Mouse (Mus musculus) gastrocnemius, postnatal 10 days (tissue): ENCODE results near the gene St5. TPM values are rescaled to one million over a fixed set of nuclear protein-coding genes. Genes with fewer than 3 reads are reported as not detected.
A peak's percentile ranks its signal among the peaks of the same experiment; 100 is the strongest.

ENCODE experiments used
- DNase-seq: peaks from one replicate; pipeline ENCODE4 v3.0.0; 2021; ENCODE audit warnings: mixed read lengths
- total RNA-seq, 2 experiments: library from RNA; stranded (reverse); gene quantifications; 2 replicates each; pipeline ENCODE4 v1.2.3; 2021

Gene St5
- total RNA-seq, 2 experiments from 2014 or later, result 22.3 to 32.0 TPM

DNA sequence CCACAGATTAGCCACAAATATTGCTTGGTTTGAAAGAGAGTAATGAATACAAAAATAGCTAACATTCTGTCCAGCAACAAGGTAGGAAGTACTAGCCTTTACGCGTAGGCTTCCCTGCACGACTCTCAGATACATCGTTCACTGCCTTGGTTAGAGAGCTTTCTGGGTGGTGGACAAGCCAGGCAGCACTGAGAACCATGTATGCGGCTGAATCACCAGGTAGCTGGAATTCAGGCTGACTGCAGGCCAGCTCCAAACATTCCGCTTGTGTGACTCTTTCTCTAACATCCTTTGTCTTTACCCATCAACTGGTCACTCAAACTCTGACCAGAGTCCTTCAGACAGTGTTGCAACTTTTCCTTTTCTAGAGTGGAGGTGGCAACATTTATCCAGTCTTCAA is 94.6 kb downstream of the St5 start:
- DNase-seq, result no peak

GRCm38 (mm10) chr7:109606994-109607610 is 96.3 kb downstream of the St5 start:
- DNase-seq, result no peak

GRCm38 (mm10) chr7:109602562-109602961 is 100.8 kb downstream of the St5 start:
- no peak for DNase-seq

GRCm38 (mm10) chr7:109602022-109602421 is 101.4 kb downstream of the St5 start:
- DNase-seq, result no peak

DNA sequence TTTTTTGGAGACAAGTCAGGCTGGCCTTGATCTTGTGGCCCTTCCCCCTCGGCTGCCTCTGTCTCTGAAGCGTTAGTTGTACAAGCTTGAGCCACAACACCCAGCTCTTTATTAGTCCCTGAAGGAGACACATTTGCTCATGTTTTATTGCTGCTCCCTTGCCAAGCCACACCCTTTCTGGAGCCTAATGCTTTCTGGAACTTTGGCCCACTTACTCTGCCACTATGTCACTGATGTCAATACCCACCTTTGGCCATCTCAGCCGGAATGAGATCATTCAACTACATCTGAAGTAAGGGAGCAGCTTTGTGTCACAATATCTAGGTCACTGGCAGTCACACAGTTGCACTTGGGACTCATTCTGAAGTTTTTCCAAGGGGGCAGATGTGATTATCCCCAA is 102.7 kb downstream of the St5 start:
- peak; percentile 33 for DNase-seq

DNA sequence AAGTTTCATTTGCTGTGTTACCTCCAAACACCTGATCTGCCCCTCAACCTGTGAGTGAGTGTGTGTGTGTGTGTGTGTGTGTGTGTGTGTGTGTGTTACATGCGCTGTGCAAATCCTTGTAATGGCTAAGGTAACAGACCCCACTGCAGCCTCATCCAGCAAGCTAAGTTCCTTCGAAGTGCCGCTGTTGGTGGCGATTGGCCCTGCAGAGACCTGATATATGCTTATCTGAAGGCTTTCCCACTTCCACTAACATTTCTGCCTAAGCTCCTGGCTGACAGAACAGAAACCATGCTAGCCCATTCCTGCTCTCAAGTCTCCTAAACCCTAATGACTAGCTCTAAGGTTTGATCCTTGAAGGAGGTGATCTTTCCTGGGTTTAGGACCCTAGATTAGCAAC is 103.4 kb downstream of the St5 start:
- no peak for DNase-seq

GRCm38 (mm10) chr7:109594845-109595531 is 108.4 kb downstream of the St5 start:
- DNase-seq, result no peak

DNA sequence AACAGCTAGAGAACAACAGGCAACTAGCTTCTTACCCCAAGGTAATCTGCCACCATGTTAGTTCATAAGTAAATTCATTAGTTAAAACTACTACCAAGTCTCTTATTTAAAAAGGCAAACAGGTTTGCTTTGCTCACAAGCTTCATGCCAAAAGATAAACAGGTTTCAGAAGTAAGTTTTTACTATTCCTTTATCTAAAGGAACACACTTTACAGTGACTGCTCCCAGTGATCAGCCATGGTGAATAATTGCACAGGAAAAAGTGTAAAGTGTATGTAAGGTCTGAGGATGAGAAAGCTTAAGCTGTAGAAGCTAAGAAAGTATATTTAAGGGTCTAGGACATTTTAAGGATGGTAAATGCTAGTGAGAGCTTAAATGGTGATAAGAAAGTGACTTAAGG is 109.4 kb downstream of the St5 start:
- DNase-seq, result no peak

- DNase-seq, result no peak
Measured at GRCm38 (mm10) chr7:109592184-109592583, 111.2 kb downstream of the St5 start.

GRCm38 (mm10) chr7:109590576-109590975 is 112.8 kb downstream of the St5 start:
- DNase-seq, result no peak

DNA sequence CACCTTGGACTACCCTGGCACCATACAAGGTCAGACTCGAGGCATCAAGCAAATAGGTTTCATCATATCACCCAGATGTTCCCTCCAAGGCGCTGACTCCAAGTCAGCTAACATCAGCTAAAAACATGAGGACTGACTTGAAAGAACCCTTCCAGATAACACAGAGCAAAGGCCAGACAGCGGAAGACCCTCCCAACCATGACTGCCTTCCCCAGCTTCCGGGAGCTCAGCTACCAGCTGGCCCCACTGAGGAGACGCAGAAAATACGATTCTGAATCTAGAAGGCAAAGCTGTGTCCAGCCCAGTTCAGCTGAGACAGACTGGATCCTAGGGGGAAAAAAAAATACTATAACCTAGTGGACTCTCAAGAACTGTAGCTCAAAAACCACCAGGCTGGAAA is 114.4 kb downstream of the St5 start:
- DNase-seq, result no peak

GRCm38 (mm10) chr7:109588145-109588544 is 115.3 kb downstream of the St5 start:
- DNase-seq, result no peak

GRCm38 (mm10) chr7:109584467-109584866 is 118.9 kb downstream of the St5 start:
- DNase-seq, result no peak

GRCm38 (mm10) chr7:109580489-109580888 is 122.9 kb downstream of the St5 start:
- DNase-seq, result no peak

GRCm38 (mm10) chr7:109579585-109580307 is 123.7 kb downstream of the St5 start:
- no peak for DNase-seq

DNA sequence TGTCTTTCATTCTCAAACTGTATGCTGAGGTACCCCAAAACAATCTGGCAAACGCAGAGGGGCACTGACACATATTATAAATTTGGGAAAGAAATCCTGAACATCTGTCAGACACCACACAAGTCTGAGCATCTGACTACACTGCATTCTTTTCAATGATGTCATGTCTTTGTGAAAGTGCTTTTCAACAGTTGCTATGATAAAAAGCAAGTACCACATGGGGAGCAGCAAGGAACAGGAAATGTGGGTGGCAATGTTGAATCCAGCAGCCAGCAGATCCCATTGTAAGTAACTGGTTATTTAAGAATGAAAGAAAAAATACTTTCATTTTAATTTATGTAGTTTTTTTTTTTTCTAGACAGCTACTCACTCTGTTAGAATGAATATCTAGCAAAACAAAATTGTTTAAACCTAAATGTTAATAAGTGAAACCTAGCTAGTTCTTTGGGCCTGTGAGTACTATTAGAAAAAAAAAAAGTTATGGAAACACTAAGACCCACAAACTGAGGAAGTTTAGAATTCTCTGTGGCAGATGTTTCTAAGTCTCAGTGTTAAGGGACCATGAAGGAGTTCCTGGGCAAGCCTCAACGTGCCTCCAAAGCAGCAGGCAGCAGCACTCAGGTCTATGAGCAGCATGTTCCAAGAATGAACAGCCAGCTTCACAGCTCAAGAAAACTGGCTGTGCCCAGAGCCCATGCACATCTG is 124.4 kb downstream of the St5 start:
- DNase-seq, result no peak

DNA sequence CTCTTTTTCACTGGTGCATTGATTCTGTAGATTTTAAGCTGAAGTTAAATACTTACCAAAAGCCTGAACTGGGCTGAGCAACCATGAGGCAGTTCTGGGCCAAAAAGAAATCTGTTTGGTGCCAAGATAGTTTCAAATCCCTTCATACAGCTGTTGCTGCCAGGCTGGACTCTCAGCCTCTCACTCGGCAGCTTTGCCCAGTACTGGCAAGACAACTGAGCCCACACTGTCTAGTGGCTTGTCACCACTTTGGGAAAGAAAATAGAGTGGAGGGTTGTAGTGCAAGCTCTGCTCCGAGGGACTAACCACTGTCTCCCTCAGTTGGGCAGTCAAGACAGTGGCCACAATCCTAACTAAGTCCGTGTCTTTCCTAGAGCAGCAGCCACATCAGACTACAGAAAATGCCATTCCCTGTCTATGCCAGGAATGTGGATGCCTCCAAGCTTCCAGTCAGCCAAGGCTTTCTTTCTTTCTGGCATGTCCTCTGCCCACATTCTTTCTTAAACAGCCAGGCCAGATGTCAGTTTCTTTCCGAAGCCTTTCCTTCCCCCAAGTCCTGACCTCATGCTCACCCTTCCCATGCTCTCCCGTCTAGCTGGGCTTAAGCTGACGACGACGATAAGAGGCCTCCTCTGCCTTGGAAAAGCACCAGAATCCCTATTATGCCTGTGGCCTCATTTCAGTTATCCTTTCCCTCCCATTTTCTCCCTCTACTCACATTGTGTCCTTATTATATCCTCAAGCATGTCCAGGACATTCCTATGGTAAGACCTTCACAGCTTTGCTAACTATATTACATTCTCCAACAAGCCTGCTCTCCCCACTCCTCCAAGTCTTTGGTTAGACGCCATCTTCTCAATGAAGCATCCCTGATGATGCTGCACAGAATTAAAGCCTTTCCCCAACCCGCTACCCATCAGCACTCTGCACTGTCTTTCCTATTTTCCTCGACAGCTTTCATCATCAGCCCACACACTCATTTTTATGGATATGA is 126.8 kb downstream of the St5 start:
- peak; percentile 25 for DNase-seq

DNA sequence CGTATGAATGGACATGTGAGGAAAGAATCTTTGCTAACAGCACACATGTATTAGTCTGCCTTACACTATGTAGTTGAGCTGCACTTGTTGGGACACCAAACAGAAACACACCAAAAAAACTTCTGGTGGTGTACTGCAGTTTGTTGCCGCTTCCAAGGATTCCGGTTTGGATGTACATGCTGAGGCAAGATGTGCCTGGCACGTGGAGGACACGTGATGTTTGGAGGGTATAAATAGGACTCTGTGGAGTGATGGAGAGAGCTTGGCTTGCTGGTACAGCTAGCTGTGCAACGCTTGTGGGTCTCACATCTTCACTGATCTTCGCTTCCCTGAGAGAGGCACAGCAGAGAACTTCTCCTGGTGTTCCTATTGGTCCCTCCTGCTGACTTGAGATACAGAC is 129.2 kb downstream of the St5 start:
- DNase-seq, result no peak

GRCm38 (mm10) chr7:109568391-109568892 is 135.0 kb downstream of the St5 start:
- DNase-seq, result no peak

- DNase-seq, result no peak
Measured at GRCm38 (mm10) chr7:109566841-109567768, 136.3 kb downstream of the St5 start.
